Mouse (Mus musculus) CH12.LX (cell line): ENCODE measurements around the gene Limk2. TPM values are rescaled to one million over a fixed set of nuclear protein-coding genes. Genes with fewer than 3 reads are reported as not detected.
A peak's percentile ranks its signal among the peaks of the same experiment; 100 is the strongest.

Experiments used
- DNase-seq: peaks from one replicate; pipeline ENCODE4 v3.0.0-alpha.2; 2013; ENCODE audit errors: extremely low read depth
- H3K27ac ChIP-seq: 2 replicates; pipeline ENCODE4 v1.5.1; 2012; ENCODE audit warnings: low read depth, mild to moderate bottlenecking, control low read depth, moderate library complexity; ENCODE audit not compliant: insufficient read depth
- H3K27me3 ChIP-seq: replicated peaks from 2 replicates; pipeline ENCODE3; 2012; ENCODE audit warnings: inconsistent platforms
- H3K36me3 ChIP-seq, 2 experiments: replicated peaks in 1 of 2; 2 replicates each; pipeline versions ENCODE3 to v1.6.1; 2012; ENCODE audit warnings: inconsistent platforms in 1 of 2, low read length in 1 of 2, mild to moderate bottlenecking in 1 of 2, mixed read lengths in 1 of 2, moderate library complexity in 1 of 2; ENCODE audit not compliant: control insufficient read depth in 1 of 2, insufficient read depth in 1 of 2
- H3K4me1 ChIP-seq, 2 experiments: 2 replicates each; pipeline ENCODE4 v1.6.1; 2012; ENCODE audit warnings: inconsistent platforms in 1 of 2, moderate library complexity in 1 of 2; ENCODE audit not compliant: insufficient read depth in 2 of 2, control insufficient read depth in 1 of 2
- H3K4me2 ChIP-seq: 2 replicates; pipeline ENCODE4 v1.6.1; 2012; ENCODE audit warnings: low read depth, mild to moderate bottlenecking, control low read depth; ENCODE audit not compliant: poor library complexity, insufficient read depth, severe bottlenecking
- H3K4me3 ChIP-seq, 3 experiments: fragments of 150-350 bp in 1 of 3; sonication (generic) in 1 of 3; replicated peaks in 1 of 3; 2 replicates each; pipeline versions ENCODE3 to v1.5.1; 2011 to 2012; ENCODE audit warnings: low read depth in 2 of 3, low read length in 2 of 3, mild to moderate bottlenecking in 2 of 3, moderate library complexity in 2 of 3, control low read depth in 1 of 3, improper control_type of control experiment in 1 of 3, inconsistent platforms in 1 of 3, mixed read lengths in 1 of 3; ENCODE audit not compliant: poor library complexity in 1 of 3
- H3K79me2 ChIP-seq: replicated peaks from 2 replicates; pipeline ENCODE4 v1.6.1; 2012; ENCODE audit warnings: mild to moderate bottlenecking, moderate library complexity; ENCODE audit not compliant: control insufficient read depth, poor library complexity, insufficient read depth, severe bottlenecking; ENCODE audit errors: extremely low read depth
- H3K9ac ChIP-seq: 2 replicates; pipeline ENCODE4 v1.6.1; 2012; ENCODE audit warnings: low read depth, mild to moderate bottlenecking, control low read depth, moderate library complexity; ENCODE audit not compliant: insufficient read depth
- H3K9me3 ChIP-seq: replicated peaks from 2 replicates; pipeline ENCODE3; 2012; ENCODE audit warnings: low read length, inconsistent platforms, mixed read lengths
- BHLHE40 ChIP-seq: IDR thresholded peaks from 2 replicates; pipeline ENCODE4 v1.6.1; 2011; ENCODE audit warnings: mild to moderate bottlenecking, low read depth, low read length, improper control_type of control experiment
- CHD1 ChIP-seq: IDR thresholded peaks from 2 replicates; pipeline ENCODE4 v1.6.1; 2012; ENCODE audit warnings: low read depth, low read length, improper control_type of control experiment, inconsistent platforms
- CHD2 ChIP-seq: IDR thresholded peaks from 2 replicates; pipeline ENCODE4 v1.6.1; 2011; ENCODE audit warnings: low read length, improper control_type of control experiment
- CTCF ChIP-seq, 2 experiments: IDR thresholded peaks in 1 of 2; conservative IDR thresholded peaks in 1 of 2; 2 replicates each; pipeline ENCODE4 v1.5.1; 2011 to 2012; ENCODE audit warnings: low read depth in 2 of 2, low read length in 2 of 2, improper control_type of control experiment in 1 of 2, inconsistent platforms in 1 of 2, mild to moderate bottlenecking in 1 of 2, moderate library complexity in 1 of 2
- E2F4 ChIP-seq: IDR thresholded peaks from 2 replicates; pipeline ENCODE4 v1.6.1; 2011; ENCODE audit warnings: low read depth, low read length, improper control_type of control experiment; ENCODE audit not compliant: insufficient replicate concordance
- ELF1 ChIP-seq: IDR thresholded peaks from 2 replicates; pipeline ENCODE4 v1.6.1; 2014; ENCODE audit warnings: low read depth, mild to moderate bottlenecking, inconsistent platforms, low read length, improper control_type of control experiment
- EP300 ChIP-seq: IDR thresholded peaks from 2 replicates; pipeline ENCODE4 v1.6.1; 2011; ENCODE audit warnings: low read length, improper control_type of control experiment
- ETS1 ChIP-seq: conservative IDR thresholded peaks from 2 replicates; pipeline ENCODE4 v1.6.1; 2012; ENCODE audit warnings: low read depth, mild to moderate bottlenecking, inconsistent platforms, low read length, improper control_type of control experiment, moderate library complexity
- GABPA ChIP-seq: IDR thresholded peaks from 2 replicates; pipeline ENCODE4 v1.6.1; 2012; ENCODE audit warnings: low read depth, low read length, improper control_type of control experiment, inconsistent platforms; ENCODE audit not compliant: insufficient replicate concordance
- HCFC1 ChIP-seq: IDR thresholded peaks from 2 replicates; pipeline ENCODE4 v1.6.1; 2012; ENCODE audit warnings: low read depth, mild to moderate bottlenecking, inconsistent platforms, low read length, improper control_type of control experiment
- IRF4 ChIP-seq: IDR thresholded peaks from 2 replicates; pipeline ENCODE4 v1.6.1; 2014; ENCODE audit warnings: low read depth, mild to moderate bottlenecking, inconsistent platforms, low read length, improper control_type of control experiment
- JUN ChIP-seq: IDR thresholded peaks from 2 replicates; pipeline ENCODE4 v1.6.1; 2011; ENCODE audit warnings: low read depth, mild to moderate bottlenecking, low read length, improper control_type of control experiment, moderate library complexity; ENCODE audit not compliant: insufficient read depth
- JUND ChIP-seq: conservative IDR thresholded peaks from 2 replicates; pipeline ENCODE4 v1.6.1; 2011; ENCODE audit warnings: low read depth, low read length, improper control_type of control experiment
- KAT2A ChIP-seq: IDR thresholded peaks from 2 replicates; pipeline ENCODE4 v1.6.1; 2012; ENCODE audit warnings: low read length, improper control_type of control experiment, inconsistent platforms; ENCODE audit not compliant: insufficient replicate concordance
- MAFK ChIP-seq: IDR thresholded peaks from 2 replicates; pipeline ENCODE4 v1.6.1; 2011; ENCODE audit warnings: low read length, improper control_type of control experiment; ENCODE audit not compliant: insufficient replicate concordance
- MAX ChIP-seq: IDR thresholded peaks from 2 replicates; pipeline ENCODE4 v1.6.1; 2011; ENCODE audit warnings: low read length, improper control_type of control experiment
- MAZ ChIP-seq: IDR thresholded peaks from 2 replicates; pipeline ENCODE4 v1.6.1; 2012; ENCODE audit warnings: low read depth, mild to moderate bottlenecking, inconsistent platforms, low read length, improper control_type of control experiment, moderate library complexity
- MEF2A ChIP-seq: IDR thresholded peaks from 2 replicates; pipeline ENCODE4 v1.6.1; 2014; ENCODE audit warnings: low read depth, mild to moderate bottlenecking, inconsistent platforms, low read length, improper control_type of control experiment, borderline replicate concordance
- MXI1 ChIP-seq: IDR thresholded peaks from 2 replicates; pipeline ENCODE4 v1.6.1; 2011; ENCODE audit warnings: mild to moderate bottlenecking, low read depth, low read length, improper control_type of control experiment
- MYC ChIP-seq: IDR thresholded peaks from 2 replicates; pipeline ENCODE4 v1.6.1; 2011; ENCODE audit warnings: low read depth, mild to moderate bottlenecking, improper control_type of control experiment, low read length
- NELFE ChIP-seq: IDR thresholded peaks from 2 replicates; pipeline ENCODE4 v1.6.1; 2011; ENCODE audit warnings: low read depth, low read length, improper control_type of control experiment
- NRF1 ChIP-seq: IDR thresholded peaks from 2 replicates; pipeline ENCODE4 v1.6.1; 2014; ENCODE audit warnings: low read depth, mild to moderate bottlenecking, inconsistent platforms, low read length, improper control_type of control experiment, moderate library complexity
- PAX5 ChIP-seq: IDR thresholded peaks from 2 replicates; pipeline ENCODE4 v1.6.1; 2012; ENCODE audit warnings: low read length, inconsistent platforms, mixed read lengths
- POLR2A ChIP-seq: IDR thresholded peaks from 2 replicates; pipeline ENCODE4 v1.6.1; 2011; ENCODE audit warnings: low read depth, mild to moderate bottlenecking, improper control_type of control experiment, low read length
- POLR2AphosphoS2 ChIP-seq: IDR thresholded peaks from 2 replicates; pipeline ENCODE4 v1.6.1; 2011; ENCODE audit warnings: low read depth, low read length, improper control_type of control experiment
- RAD21 ChIP-seq: IDR thresholded peaks from 2 replicates; pipeline ENCODE4 v1.6.1; 2011; ENCODE audit warnings: low read depth, mild to moderate bottlenecking, low read length, improper control_type of control experiment, moderate library complexity
- RCOR1 ChIP-seq: conservative IDR thresholded peaks from 2 replicates; pipeline ENCODE4 v1.6.1; 2012; ENCODE audit warnings: low read depth, mild to moderate bottlenecking, inconsistent platforms, low read length, improper control_type of control experiment
- SIN3A ChIP-seq: IDR thresholded peaks from 2 replicates; pipeline ENCODE4 v1.6.1; 2012; ENCODE audit warnings: low read length, improper control_type of control experiment, inconsistent platforms
- SMC3 ChIP-seq: IDR thresholded peaks from 2 replicates; pipeline ENCODE4 v1.6.1; 2011; ENCODE audit warnings: low read depth, low read length, improper control_type of control experiment
- TBP ChIP-seq: conservative IDR thresholded peaks from 2 replicates; pipeline ENCODE4 v1.6.1; 2011; ENCODE audit warnings: low read depth, low read length, improper control_type of control experiment
- TCF12 ChIP-seq: IDR thresholded peaks from 2 replicates; pipeline ENCODE4 v1.6.1; 2014; ENCODE audit warnings: low read depth, mild to moderate bottlenecking, inconsistent platforms, low read length, improper control_type of control experiment
- UBTF ChIP-seq: IDR thresholded peaks from 2 replicates; pipeline ENCODE4 v1.6.1; 2012; ENCODE audit warnings: low read depth, mild to moderate bottlenecking, inconsistent platforms, low read length, improper control_type of control experiment, moderate library complexity
- USF1 ChIP-seq: IDR thresholded peaks from 2 replicates; pipeline ENCODE4 v1.6.1; 2014; ENCODE audit warnings: low read depth, mild to moderate bottlenecking, inconsistent platforms, low read length, improper control_type of control experiment
- USF2 ChIP-seq: conservative IDR thresholded peaks from 2 replicates; pipeline ENCODE4 v1.6.1; 2011; ENCODE audit warnings: low read depth, low read length, improper control_type of control experiment
- ZC3H11A ChIP-seq: IDR thresholded peaks from 2 replicates; pipeline ENCODE4 v1.6.1; 2012; ENCODE audit warnings: low read depth, mild to moderate bottlenecking, inconsistent platforms, low read length, improper control_type of control experiment
- ZKSCAN1 ChIP-seq: IDR thresholded peaks from 2 replicates; pipeline ENCODE4 v1.6.1; 2012; ENCODE audit warnings: low read depth, inconsistent platforms, low read length, improper control_type of control experiment, borderline replicate concordance
- ZMIZ1 ChIP-seq: IDR thresholded peaks from 2 replicates; pipeline ENCODE4 v1.6.1; 2012; ENCODE audit warnings: low read depth, mild to moderate bottlenecking, inconsistent platforms, low read length, improper control_type of control experiment
- ZNF384 ChIP-seq: IDR thresholded peaks from 2 replicates; pipeline ENCODE4 v1.6.1; 2012; ENCODE audit warnings: low read depth, low read length, improper control_type of control experiment, inconsistent platforms
- dilution Hi-C: fragments of 300-500 bp; cut with MboI; formaldehyde crosslinking; loops from 2 replicates; pipeline ENCODE4 v1.14.3; 2020; ENCODE audit warnings: low sequenced_read_pairs; ENCODE audit not compliant: extremely low pct_unique_long_range_greater_than_20kb, extremely low pct_ligation_motif_present
- in situ Hi-C: fragments of 300-500 bp; cut with MboI; formaldehyde crosslinking; loops from 3 replicates; pipeline ENCODE4 v1.14.3; 2019; ENCODE audit warnings: low sequenced_read_pairs, low pct_ligation_motif_present, low pct_unique_long_range_greater_than_20kb, mixed read lengths
- polyA plus RNA-seq: library from polyadenylated mRNA; unstranded; fragments of >175 nt; gene quantifications from 2 replicates; pipeline ENCODE4 v1.2.1, GENCODE M21; 2012; ENCODE audit warnings: low read depth; ENCODE audit not compliant: insufficient read length
- total RNA-seq, 2 experiments: library from RNA; depleted of rRNA; stranded (reverse); fragments of 300-350 nt in 1 of 2; fragments of >200 nt in 1 of 2; gene quantifications; 2 replicates each; pipeline ENCODE4 v1.2.3; 2012 to 2014

The Limk2 gene
- total and polyA plus RNA-seq, 3 experiments = 41.5 to 64.0 (median 46.1) TPM

GRCm38 (mm10) chr11:3408131-3408996 is 625 bp downstream of the Limk2 start:
- H3K4me3 ChIP-seq = peak overlapping the region; percentile 61 to 86 (median 75)
- TF ChIP-seq JUN = no peak
- no peak for TF ChIP-seq ZKSCAN1
- TF ChIP-seq TCF12 = no peak
- TF ChIP-seq E2F4 = no peak
- TF ChIP-seq MEF2A = no peak; the same call in 1 of the 2 replicates
- TF ChIP-seq BHLHE40 = 0 out of 2 replicates have a peak, but pooled peaks have one; percentile 9
- 0 out of 2 replicates have a peak, but pooled peaks have one; percentile 20 for TF ChIP-seq IRF4
- no peak for TF ChIP-seq ZNF384
- no peak for TF ChIP-seq UBTF
- no peak; the same call in 1 of the 2 replicates for TF ChIP-seq POLR2A
- peak; percentile 67 for TF ChIP-seq SIN3A
- no peak for TF ChIP-seq CTCF (conservative IDR thresholded peaks at IDR 0.05 in 1 of 2, IDR thresholded peaks at IDR 0.05 in 1 of 2; ENCODE audit: low read depth in 2 of 2, low read length in 2 of 2)
- no peak for TF ChIP-seq MAZ
- no peak for TF ChIP-seq SMC3
- no peak for TF ChIP-seq MAFK
- TF ChIP-seq ELF1 = peak; percentile 87
- 0 out of 2 replicates have a peak, but pooled peaks have one; percentile 65 for TF ChIP-seq KAT2A
- peak; percentile 65 for TF ChIP-seq CHD2
- no peak for TF ChIP-seq GABPA
- no peak for TF ChIP-seq NELFE
- TF ChIP-seq JUND = no peak
- TF ChIP-seq CHD1 = no peak
- no peak for TF ChIP-seq USF2
- TF ChIP-seq RCOR1 = peak; percentile 21; the same call in 1 of the 2 replicates
- no peak for TF ChIP-seq ZMIZ1
- TF ChIP-seq MAX = 0 out of 2 replicates have a peak, but pooled peaks have one; percentile 57
- no peak for TF ChIP-seq POLR2AphosphoS2
- peak; percentile 41; the same call in 1 of the 2 replicates for TF ChIP-seq ETS1
- peak; percentile 25; the same call in 1 of the 2 replicates for TF ChIP-seq EP300
- TF ChIP-seq MYC = 0 out of 2 replicates have a peak, but pooled peaks have one; percentile 18
- peak; percentile 45 for TF ChIP-seq HCFC1
- no peak; the same call in 1 of the 2 replicates for TF ChIP-seq MXI1
- no peak for TF ChIP-seq ZC3H11A
- no peak for TF ChIP-seq RAD21
- no peak for TF ChIP-seq PAX5
- TF ChIP-seq NRF1 = no peak
- no peak for TF ChIP-seq TBP
- no peak for TF ChIP-seq USF1
- TF ChIP-seq, all 38 proteins: peak for 12
- in situ Hi-C loops = no loop called here
- peaks cover 39% of the 10 kb centered on the region for H3K79me2 ChIP-seq
- peaks cover 0 to 28% of the 10 kb centered on the region in 2 experiments for H3K36me3 ChIP-seq
- H3K4me1 ChIP-seq = peaks cover 2 to 44% of the 10 kb centered on the region in 2 experiments; a peak in 2 of 4 replicates
- peak overlapping the region; percentile 94 for H3K9ac ChIP-seq
- DNase-seq = peak; percentile 47
- no peak overlapping the region for H3K27ac ChIP-seq
- H3K9me3 ChIP-seq = no peaks in the 10 kb centered on the region
- dilution Hi-C loops = no loop called here
- H3K4me2 ChIP-seq = peak overlapping the region; percentile 73
- H3K27me3 ChIP-seq = no peaks in the 10 kb centered on the region
